Mouse (Mus musculus) T-helper 2 cell (primary cell): ENCODE measurements around the gene Btg3.

Experiments
- in situ Hi-C: fragments of 300-600 bp; cut with MboI, MseI; formaldehyde crosslinking; loops from one replicate; pipeline ENCODE4 v1.15.1; 2025; ENCODE audit warnings: high pct_unique_total_duplicates

Btg3 gene

DNA sequence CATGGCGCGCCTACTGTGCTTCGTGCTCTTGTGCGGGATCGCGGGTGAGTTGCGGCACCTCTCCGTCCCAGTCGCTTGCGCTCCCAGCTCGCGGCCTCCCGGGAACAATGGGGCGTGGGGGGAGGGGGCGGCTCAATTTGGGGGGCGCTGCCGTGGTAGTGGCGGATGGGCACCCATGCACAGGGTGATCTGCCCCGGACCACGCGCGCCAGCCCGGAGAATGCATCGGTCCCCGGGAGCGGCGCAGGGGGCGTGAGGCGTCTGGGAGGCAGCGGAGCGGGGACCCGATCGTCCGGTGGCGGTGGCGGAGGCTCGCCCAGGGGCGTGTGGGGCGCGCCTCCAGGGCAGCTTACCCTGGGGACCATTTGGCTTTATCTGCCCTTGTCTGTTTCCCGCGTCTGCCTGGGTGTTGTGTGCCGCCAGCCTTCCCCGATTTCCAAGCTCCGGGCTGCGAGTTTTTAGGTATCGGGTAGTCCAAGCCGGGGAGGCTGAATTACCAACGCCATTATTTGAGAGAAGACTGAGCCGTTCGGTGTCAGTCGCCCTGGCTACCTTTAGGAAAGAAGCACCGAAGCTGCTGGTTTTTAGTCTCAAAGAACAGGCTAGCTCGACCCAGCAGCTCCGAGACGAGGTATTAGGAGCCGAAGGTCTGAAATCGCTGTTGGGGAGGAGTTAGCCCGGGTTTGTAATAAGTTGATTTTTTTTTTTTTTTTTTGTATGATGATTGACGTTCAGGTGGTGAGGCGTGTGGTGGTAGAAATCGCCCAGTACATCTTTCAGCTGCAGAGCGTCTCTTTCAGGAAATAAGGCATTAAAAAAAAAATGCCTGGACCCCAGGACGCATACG lies 74.9 kb downstream of the Btg3 start:
- in situ Hi-C loops: no loop called here

DNA sequence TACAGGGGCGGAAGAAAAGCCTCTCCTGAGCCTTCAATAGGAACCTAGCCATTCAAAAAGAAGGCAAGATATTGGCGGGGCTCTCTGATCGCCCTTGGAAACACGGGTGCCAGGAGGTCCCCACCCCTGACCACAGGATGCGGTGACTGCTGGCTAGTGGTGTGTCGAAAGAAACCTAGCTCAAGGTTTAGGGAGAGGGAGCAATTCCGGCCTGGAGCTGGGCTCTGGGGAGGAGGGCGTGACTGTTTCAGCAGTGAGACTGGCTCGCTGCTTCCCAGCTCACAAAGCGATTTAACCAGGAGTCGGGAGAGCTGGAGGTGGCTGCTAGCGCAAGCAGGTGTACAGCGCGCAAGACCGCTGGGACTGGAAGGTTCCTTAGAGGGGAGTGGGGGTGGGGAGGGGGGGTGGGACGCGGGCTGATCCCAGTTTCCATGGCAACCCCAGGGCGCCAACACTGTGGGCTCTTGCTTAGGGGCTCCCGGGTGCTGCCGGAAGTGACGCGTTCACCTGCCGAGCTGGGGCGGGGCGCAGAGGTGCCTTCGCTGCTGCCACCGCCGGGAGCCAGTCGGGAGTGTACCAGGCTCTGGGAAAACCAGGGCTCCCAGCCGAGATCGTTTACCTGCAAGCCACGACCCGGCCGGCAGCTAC lies 75.7 kb downstream of the Btg3 start, which contains the start of gene Cxadr:
Gene Cxadr (plus strand): TSS at position 307 of the 648 bp plus-strand sequence.
- in situ Hi-C loops: no loop called here

DNA sequence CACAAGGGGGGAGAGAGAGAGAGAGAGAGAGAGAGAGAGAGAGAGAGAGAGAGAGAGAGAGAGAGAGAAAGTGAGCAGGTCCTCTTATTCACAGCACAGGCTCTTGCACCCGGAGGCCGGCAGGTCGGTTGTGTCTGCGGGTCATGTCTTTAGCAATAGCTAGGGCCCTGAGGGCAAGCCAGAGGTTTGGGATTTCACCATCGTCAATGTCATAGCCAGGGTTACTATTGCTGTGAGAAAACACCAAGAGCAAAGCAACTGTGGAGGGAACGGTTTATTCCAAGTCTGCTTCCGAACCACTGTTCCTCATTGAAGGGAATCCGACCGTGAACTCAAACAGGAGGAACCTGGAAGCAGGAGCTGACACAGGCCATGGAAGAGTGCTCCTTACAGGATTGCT lies 80.9 kb downstream of the Btg3 start:
- in situ Hi-C loops: no loop called here

DNA sequence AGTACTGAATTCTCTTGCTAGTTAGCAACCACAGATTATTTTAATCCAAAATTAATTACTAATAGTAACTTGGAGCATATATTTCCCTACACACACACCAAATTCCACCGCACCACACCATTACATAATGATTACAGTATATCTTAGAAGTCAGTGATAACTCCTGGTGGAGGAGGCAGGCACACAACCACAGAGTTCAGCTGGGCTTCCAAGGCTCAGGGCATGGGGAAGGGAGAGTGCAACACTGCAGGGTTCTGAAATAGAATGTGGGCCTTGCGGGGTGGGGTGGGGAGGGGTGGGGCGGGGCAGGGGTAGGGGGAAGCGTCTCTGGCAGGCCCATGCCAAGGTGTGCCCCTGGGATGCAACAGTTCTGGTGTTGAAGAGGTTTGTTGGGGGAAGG lies 81.4 kb downstream of the Btg3 start:
- in situ Hi-C loops: no loop called here

DNA sequence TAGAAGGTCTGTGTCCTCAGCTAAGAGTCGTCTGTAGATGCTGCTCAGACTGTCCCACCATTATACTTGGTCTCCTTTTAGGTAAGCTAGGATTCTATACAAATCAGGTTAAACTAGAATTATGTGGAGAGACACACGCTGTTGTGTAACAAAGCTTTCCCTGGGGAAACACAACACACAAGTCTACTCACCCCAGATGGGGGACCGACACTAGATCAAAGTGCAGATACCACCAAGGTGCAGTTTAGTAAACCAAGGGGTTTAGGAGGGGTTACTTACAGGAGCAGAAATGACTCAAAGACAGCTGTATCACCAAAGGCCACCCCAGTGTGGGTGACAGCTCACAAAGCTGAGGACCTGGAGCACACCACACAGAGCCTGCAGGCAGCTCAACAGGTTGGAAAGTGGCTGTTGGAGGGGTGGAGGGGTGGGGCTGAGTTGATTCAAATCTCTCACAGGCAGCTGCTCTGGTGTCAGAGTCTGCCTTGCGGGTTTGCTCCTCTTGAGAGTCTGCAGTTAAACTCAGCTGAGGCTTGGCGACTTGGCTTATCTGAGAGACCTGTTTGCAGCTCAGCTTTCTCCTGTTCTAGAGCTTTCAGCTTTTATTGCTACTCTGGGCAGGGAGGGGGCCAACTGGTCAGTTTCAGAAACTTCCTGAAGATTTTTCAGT lies 82.3 kb downstream of the Btg3 start:
- in situ Hi-C loops: no loop called here

DNA sequence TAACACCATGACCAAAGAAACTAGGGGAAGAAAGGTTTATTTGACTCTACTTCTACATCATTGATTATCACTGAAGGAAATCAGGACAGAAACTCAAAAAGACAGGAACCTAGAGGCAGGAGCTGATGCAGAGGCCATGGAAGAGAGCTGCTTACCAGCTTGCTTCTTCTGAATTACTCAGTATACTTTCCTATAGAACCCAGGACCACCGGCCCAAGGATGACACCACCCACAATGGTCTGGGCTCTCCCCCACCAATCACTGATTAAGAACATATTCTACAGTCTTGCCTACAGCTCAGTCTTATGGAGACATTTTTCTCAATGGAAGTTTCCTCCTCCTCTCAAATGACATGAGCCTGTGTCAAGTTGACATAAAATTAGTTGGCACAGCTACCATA lies 82.9 kb downstream of the Btg3 start:
- in situ Hi-C loops: no loop called here

DNA sequence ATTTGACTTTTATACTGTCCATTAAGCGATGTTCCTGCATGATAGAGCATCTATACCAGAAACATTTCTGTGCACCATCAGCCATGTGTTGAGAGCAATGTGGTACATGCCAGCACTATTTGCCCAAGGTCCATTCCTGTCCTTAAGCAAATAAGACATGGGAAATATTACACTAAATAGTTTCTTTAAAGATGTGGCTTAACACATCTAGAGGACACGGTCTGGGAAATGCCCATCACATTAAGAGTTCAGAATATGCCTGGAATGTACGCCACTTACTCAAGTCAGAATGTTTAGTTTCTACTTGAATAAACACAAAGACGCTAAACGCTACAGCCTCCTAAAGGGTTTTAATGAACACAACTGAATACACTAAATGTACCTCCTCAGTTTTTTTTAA lies 93.8 kb downstream of the Btg3 start:
- in situ Hi-C loops: no loop called here
